Mouse (Mus musculus) ES-Bruce4 (cell line): ENCODE results near the gene Olfr555. TPM values are rescaled to one million over a fixed set of nuclear protein-coding genes. Genes with fewer than 3 reads are reported as not detected.
"Not testable (repeated sequence)": the region's sequence is repeated elsewhere in the genome, so short reads cannot be mapped to it uniquely, and the experiment has no call there.

Source experiments
- H3K27ac ChIP-seq: 2 replicates; pipeline ENCODE4 v1.5.1; 2012; ENCODE audit warnings: low read length, inconsistent platforms; ENCODE audit not compliant: insufficient read depth
- H3K27me3 ChIP-seq: 2 replicates; pipeline ENCODE4 v1.6.1; 2012; ENCODE audit warnings: mild to moderate bottlenecking, low read length, inconsistent platforms; ENCODE audit not compliant: control insufficient read depth, poor library complexity, insufficient read depth, severe bottlenecking
- H3K36me3 ChIP-seq: 2 replicates; pipeline ENCODE4 v1.6.1; 2012; ENCODE audit warnings: inconsistent platforms, mild to moderate bottlenecking, low read length, moderate library complexity; ENCODE audit not compliant: control insufficient read depth, poor library complexity, insufficient read depth, severe bottlenecking
- H3K4me1 ChIP-seq: one replicate; pipeline ENCODE4 v1.8.1; 2011; ENCODE audit warnings: low read length; ENCODE audit not compliant: control insufficient read depth, insufficient read depth
- H3K4me3 ChIP-seq: 2 replicates; pipeline ENCODE4 v1.5.1; 2011; ENCODE audit warnings: low read depth, mild to moderate bottlenecking, low read length
- H3K9ac ChIP-seq: 2 replicates; pipeline ENCODE4 v1.6.1; 2012; ENCODE audit warnings: low read depth, mild to moderate bottlenecking, inconsistent platforms; ENCODE audit not compliant: poor library complexity, severe bottlenecking
- H3K9me3 ChIP-seq: replicated peaks from 2 replicates; pipeline ENCODE4 v1.6.1; 2012; ENCODE audit warnings: mild to moderate bottlenecking, low read length, inconsistent platforms; ENCODE audit not compliant: control insufficient read depth, poor library complexity, insufficient read depth, severe bottlenecking
- CTCF ChIP-seq: IDR thresholded peaks from one replicate; pipeline ENCODE4 v1.8.1; 2011; ENCODE audit warnings: low read depth, low read length
- EP300 ChIP-seq: IDR thresholded peaks from 2 replicates; pipeline ENCODE4 v1.6.1; 2011; ENCODE audit warnings: low read depth, low read length; ENCODE audit not compliant: insufficient read depth
- POLR2A ChIP-seq: IDR thresholded peaks from one replicate; pipeline ENCODE4 v1.8.1; 2011; ENCODE audit warnings: low read length; ENCODE audit not compliant: insufficient read depth
- polyA plus RNA-seq: library from polyadenylated mRNA; stranded (reverse); fragments of >200 nt; gene quantifications from 2 replicates; pipeline ENCODE4 v1.2.4, GENCODE M21; 2011; ENCODE audit warnings: low read depth; ENCODE audit not compliant: missing spikeins, insufficient read depth, insufficient read length

Gene Olfr555
- polyA plus RNA-seq, result not detected in 2 replicates

DNA sequence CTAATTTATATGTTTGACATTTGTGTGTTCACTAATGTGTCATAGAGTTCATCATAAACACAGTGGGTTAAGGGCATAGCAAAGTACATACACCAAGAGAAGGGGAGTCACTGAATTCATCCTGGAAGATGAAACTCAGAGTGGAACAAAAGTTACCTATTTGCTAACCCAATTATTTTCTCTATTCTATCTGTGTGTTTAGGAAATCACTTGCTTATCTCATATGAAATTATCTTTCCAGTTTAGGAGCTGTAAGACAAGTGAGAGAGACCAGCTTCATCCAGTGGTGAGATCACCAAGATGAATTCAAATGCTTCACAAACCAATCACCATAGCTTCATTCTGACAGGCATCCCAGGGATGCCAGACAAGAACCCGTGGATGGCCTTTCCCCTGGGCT, at the start of gene Olfr555:
Gene Olfr555 (plus strand): TSS at position 301 of the 400 bp plus-strand sequence.
- TF ChIP-seq POLR2A, result no peak
- Histone ChIP-seq H3K9me3 (no peaks in the 10 kb centered on the region), H3K4me3 (no peak within 1 kb of the TSS), H3K4me1 (no peaks in the 10 kb centered on the region), H3K27me3 (no peaks in the 10 kb centered on the region), H3K27ac (no peak within 1 kb of the TSS), H3K9ac (no peak within 1 kb of the TSS), H3K36me3 (no peaks in the 10 kb centered on the region)

GRCm38 (mm10) chr7:102618118-102618517, 40.5 kb upstream of the Olfr555 start, which contains the start of gene Olfr553:
Gene Olfr553, minus strand, starts transcription at chr7:102618218.
- Histone ChIP-seq H3K27me3 (no peaks in the 10 kb centered on the region), H3K9me3 (0 out of 2 replicates have a peak, but pooled peaks cover 2% of the 10 kb centered on the region), H3K27ac (no peak within 1 kb of the TSS), H3K9ac (no peak within 1 kb of the TSS), H3K36me3 (no peaks in the 10 kb centered on the region), H3K4me1 (no peaks in the 10 kb centered on the region), H3K4me3 (no peak within 1 kb of the TSS)
- TF ChIP-seq POLR2A, result no peak
- TF ChIP-seq EP300, result no peak
- no peak for TF ChIP-seq CTCF

DNA sequence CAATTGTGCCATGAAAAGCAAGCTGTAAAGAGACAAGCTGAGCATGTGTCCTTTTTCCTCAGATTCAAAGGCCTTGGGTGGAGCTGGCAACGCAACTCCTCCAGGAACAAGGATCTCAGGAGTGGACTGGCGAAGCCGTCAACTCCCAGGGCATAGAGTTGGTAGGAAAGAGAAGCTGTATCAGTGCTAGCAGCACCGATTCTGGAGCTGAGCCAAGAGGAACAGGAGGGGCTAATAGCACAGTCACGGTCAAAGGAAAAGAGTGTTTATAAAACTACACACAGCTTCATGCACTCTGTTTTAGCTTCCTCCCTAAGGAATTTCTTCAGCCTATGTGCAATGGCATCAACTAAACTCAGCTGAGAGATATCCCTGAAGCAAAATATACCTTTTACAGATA, 39.0 kb upstream of the Olfr555 start:
- no peaks in the 10 kb centered on the region for H3K36me3 ChIP-seq

DNA sequence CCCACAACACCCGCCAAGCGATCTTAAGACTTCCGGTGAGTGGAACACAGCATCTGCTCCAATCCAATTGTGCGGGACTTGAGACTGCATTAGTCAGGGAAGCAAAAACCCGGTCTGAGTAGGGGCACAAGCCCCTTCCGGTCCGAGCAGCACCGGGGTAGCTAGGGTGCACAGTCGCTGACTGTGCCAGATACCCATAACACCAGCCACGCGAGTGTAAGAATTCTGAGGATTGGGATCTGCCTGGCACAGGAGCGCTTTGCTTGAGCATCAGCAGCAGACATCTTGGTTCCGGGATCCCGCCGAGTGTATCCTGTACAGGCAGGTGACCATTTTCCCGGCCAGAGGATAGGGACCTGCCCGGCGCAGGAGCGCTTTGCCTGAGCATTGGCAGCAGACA, 38.3 kb upstream of the Olfr555 start:
- H3K9ac ChIP-seq, H3K4me1 ChIP-seq, H3K27ac ChIP-seq, H3K27me3 ChIP-seq, H3K36me3 ChIP-seq, H3K9me3 ChIP-seq: not testable (repeated sequence)
- H3K4me3 ChIP-seq, result peak overlapping the region; percentile 49

More for the DNA sequence above, 39.0 kb upstream of the Olfr555 start:
- 0 out of 2 replicates have a peak, but pooled peaks cover 2% of the 10 kb centered on the region for H3K9me3 ChIP-seq
- H3K4me1 ChIP-seq, result no peaks in the 10 kb centered on the region
- no peak overlapping the region for H3K4me3 ChIP-seq
- H3K9ac ChIP-seq, result no peak overlapping the region
- no peaks in the 10 kb centered on the region for H3K27me3 ChIP-seq
- H3K27ac ChIP-seq, result no peak overlapping the region
- no peak for TF ChIP-seq POLR2A
- no peak for TF ChIP-seq CTCF
- no peak for TF ChIP-seq EP300

- TF ChIP-seq CTCF (no peak), POLR2A (no peak), EP300 (no peak)
- no peak overlapping the region for H3K27ac ChIP-seq
- H3K4me3 ChIP-seq, result no peak overlapping the region
- H3K27me3 ChIP-seq, result no peaks in the 10 kb centered on the region
- H3K9ac ChIP-seq, result no peak overlapping the region
- no peaks in the 10 kb centered on the region for H3K4me1 ChIP-seq
- no peaks in the 10 kb centered on the region for H3K9me3 ChIP-seq
- no peaks in the 10 kb centered on the region for H3K36me3 ChIP-seq
Measured at GRCm38 (mm10) chr7:102636665-102637064, 22.0 kb upstream of the Olfr555 start.

DNA sequence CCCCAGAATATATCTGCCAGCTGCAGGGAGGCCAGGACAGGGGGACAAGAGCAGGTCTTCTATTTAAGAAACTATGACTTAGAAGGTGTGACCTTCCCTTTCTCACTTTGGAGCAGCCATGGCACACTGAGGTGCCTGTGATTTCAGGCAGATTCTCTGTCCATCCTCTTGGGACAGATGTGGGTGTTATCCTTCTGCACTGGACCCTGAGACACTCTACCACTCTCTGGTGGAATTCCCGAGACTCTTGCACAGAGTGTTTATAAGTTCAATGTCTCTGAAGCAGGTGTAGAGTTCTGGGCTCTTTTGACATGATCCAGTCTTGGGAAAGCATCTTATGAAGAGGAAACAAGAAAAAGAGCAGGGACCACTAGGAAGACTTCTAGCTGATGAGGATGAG, 20.5 kb upstream of the Olfr555 start, which contains the start of gene Olfr554:
Gene Olfr554 (plus strand): TSS at position 301 of the 400 bp plus-strand sequence.
- TF ChIP-seq EP300 (no peak), POLR2A (no peak), CTCF (no peak)
- H3K36me3 ChIP-seq, result no peaks in the 10 kb centered on the region

GRCm38 (mm10) chr7:102644945-102645344, 13.7 kb upstream of the Olfr555 start:
- H3K9ac ChIP-seq, H3K27ac ChIP-seq, H3K4me3 ChIP-seq, H3K36me3 ChIP-seq, H3K9me3 ChIP-seq, H3K4me1 ChIP-seq, H3K27me3 ChIP-seq: not testable (repeated sequence)

More for the DNA sequence above, 20.5 kb upstream of the Olfr555 start, which contains the start of gene Olfr554:
- no peak within 1 kb of the TSS for H3K4me3 ChIP-seq
- H3K27me3 ChIP-seq, result no peaks in the 10 kb centered on the region
- H3K4me1 ChIP-seq, result no peaks in the 10 kb centered on the region
- H3K9ac ChIP-seq, result no peak within 1 kb of the TSS
- no peaks in the 10 kb centered on the region for H3K9me3 ChIP-seq
- no peak within 1 kb of the TSS for H3K27ac ChIP-seq
